Mouse (Mus musculus) T-cell, adult 2 months (primary cell): Measurements from ENCODE around the gene Ugt1a10.
A peak's percentile ranks its signal among the peaks of the same experiment; 100 is the strongest.
"Not testable (repeated sequence)": the region's sequence is repeated elsewhere in the genome, so short reads cannot be mapped to it uniquely, and the experiment has no call there.

Experiments
- DNase-seq: peaks from one replicate; pipeline ENCODE4 v3.0.0; 2022; ENCODE audit warnings: low spot score

Ugt1a10 gene

DNA sequence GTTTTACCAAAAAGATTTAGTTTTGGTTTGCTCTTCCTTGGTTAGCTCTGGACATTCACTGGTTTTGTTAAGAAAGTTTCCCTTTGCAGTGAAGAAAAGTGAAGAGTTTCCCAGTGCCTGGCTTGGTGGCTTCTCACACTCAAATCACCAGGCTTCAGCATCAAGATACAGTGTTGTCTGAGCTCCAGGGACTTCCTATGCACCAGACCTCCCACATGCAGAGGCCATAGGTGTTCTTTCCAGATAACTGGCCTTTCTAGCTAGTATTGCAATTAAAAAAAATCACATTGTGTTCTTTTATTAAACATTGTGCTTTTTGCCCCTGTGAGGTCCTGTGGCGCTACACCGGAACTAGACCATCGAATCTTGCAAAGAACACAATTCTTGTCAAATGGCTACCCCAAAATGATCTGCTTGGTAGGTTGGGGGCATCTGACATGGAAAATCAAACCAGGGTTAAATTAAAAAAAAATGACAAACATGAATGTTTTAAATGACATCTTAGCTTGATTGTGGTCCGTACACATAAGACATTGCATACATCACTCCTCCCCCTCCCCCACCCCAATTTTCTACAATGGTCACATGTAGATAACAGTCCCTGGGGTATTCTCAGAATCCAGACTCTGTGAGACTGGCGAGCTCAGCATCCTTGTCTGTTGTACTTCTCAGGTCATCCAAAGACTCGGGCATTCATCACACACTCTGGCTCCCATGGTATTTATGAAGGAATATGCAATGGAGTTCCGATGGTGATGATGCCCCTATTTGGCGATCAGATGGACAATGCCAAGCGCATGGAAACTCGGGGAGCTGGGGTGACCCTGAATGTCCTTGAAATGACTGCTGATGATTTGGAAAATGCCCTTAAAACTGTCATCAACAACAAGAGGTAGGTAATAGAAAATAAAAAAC lies 160.5 kb downstream of the Ugt1a10 start:
- DNase-seq, result no peak

DNA sequence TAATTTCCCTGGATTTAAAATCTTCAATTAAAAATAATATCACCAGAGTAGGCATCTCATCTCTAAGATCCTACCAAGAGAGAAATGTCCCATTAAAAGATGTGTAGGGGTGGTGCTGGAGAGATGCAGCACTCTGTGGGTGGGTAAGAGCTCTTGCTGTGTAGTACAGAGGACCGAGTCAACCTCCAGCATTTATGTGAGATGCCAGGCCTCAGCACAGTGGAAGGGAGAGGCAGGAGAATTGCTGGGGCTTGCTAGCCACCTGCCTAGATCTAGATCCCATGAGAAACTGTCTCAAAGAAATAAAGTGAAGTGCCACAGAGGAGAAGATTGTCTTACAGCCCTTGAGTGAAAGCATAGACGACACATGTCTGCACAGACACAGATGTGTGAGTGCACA lies 161.4 kb downstream of the Ugt1a10 start:
- DNase-seq, result no peak

DNA sequence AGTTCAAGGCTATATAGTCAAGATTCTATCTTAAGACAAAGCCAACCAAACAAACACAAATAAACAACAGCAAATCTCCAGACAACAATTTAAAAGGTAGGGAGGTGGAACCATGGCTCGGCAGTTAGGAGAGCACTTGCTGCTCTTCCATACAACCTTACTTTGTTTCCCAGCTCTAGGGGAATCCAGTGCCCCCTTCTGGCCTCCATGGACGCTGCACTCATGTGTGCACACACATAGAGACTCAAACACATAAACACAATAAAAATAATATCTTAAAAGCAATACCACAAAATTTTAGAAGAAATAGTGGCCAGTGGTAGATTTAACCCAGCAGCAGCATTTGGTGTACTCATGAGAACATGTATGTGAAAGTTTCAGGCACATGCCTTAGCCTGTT lies 162.0 kb downstream of the Ugt1a10 start:
- no peak for DNase-seq

DNA sequence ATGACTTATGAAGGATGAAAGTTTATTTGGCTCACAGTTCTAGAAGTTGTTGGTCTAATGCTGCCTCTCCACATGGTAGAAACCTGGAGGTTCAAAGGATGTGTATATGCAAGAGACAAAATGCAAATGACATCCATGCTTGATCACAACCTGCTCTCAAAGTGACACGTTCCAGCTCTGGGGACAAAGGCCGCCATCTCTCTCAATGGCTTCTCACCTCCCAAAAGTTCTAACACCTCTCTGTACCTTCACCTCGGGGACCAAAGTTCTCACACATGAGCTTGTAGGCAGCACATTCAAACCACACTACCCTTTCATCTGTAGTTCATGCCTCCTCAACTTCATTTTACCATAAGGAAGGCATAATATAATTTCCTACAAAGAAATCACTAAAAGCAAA lies 162.4 kb downstream of the Ugt1a10 start:
- no peak for DNase-seq

DNA sequence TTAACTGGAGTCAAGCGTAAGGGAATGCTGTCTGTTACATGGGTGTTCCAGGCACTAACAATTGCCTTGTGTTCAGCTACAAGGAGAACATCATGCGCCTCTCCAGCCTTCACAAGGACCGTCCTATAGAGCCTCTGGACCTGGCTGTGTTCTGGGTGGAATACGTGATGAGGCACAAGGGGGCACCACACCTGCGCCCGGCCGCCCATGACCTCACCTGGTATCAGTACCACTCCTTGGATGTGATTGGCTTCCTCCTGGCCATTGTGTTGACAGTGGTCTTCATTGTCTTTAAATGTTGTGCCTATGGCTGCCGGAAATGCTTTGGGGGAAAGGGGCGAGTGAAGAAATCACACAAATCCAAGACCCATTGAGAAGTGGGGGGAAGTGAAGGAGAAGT lies 162.9 kb downstream of the Ugt1a10 start:
- DNase-seq, result no peak

DNA sequence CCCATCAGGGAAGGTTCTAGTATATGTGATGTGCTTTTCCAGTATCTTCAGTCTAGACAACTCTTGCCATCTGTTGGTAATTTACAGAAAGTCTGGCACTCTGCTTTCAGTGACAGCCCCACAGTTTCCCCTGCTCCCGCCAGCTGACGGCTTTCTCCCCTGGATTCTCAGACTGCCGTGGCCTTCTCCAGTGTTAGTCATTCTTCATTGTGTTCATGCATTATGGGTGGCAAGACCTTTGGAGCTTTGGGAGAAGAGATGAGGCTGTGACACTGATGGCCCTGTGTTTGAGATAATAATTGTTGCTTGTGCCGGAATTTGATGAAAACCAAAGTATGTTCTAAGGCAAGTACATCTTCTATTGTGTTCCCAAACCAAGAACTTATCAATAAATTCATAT lies 163.4 kb downstream of the Ugt1a10 start:
- no peak for DNase-seq

DNA sequence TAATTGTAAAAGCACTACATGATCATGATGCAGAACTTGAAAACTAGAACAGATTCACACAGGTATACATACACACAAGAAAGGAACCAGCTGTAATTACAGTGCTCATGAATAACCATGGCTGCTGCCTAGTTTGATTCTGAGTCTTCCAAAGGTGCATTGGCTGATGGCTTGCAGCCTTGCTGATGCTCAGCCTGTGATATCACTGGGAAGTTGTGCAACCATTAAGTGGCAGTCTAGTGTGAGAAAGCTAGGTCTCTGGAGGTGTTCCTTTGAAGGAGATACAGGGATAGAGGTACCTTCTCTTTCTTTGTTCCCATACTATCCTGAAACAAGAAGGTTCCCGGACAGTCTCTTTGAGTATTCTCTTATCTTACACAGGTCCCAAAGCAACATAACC lies 163.9 kb downstream of the Ugt1a10 start:
- DNase-seq, result no peak

DNA sequence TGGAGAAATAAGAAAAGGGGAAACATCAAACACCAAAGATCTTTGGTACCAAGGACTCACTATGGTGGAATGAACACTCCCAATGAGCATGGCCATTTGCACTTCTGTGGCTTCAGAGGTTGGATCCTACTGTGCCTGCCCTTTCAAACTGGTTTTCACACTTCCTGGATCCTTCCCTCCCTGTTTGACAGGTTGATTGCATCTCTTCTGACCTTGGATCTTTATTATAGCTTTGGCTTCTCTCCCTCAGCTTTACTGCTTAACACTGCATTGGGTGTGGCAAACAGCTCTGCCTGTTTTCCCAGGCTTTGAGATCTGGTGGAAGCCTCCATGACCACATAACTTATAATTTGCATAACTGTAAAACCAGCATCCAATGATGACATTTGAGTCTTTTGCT lies 165.1 kb downstream of the Ugt1a10 start:
- no peak for DNase-seq

DNA sequence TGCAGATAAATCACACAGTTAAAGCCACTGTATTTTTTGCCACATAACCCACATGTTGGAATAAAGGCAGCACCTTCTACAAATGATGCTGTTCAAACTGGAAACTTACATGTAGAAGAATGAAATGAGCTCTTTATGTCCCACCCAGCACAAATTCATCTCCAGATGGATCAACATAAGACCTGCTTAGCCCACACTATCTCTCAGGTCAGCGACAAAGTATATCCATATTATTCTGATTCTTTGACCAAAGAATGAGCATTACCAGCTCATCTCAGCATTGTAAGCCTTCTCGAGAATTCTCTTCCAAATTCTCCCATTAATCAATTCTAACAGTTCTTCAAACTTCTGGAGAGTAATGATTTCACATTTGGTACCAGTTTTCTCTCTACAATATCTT lies 167.0 kb downstream of the Ugt1a10 start:
- no peak for DNase-seq

DNA sequence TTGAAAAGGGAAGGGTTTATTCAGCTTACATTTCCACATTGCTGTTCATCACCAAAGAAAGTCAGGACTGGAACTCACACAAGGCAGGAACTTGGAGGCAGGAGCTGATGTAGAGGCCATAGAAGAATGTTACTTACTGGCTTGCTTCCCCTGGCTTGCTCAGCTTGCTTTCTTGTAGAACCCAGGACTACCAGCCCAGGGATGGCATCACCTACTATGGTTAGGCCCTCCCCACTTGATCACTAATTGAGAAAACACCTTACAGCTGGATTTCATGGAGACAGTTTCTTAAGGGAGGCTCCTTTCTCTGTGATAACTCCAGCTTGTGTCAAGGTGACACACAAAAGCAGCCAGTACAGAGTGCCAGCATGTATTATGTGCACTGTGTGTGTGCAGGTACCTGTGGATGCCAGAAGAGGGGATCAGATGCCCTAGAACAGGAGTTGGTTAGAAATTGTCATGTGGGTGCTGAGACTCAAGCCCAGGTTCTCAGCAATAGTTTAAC lies 167.9 kb downstream of the Ugt1a10 start:
- DNase-seq, result not testable (repeated sequence)

DNA sequence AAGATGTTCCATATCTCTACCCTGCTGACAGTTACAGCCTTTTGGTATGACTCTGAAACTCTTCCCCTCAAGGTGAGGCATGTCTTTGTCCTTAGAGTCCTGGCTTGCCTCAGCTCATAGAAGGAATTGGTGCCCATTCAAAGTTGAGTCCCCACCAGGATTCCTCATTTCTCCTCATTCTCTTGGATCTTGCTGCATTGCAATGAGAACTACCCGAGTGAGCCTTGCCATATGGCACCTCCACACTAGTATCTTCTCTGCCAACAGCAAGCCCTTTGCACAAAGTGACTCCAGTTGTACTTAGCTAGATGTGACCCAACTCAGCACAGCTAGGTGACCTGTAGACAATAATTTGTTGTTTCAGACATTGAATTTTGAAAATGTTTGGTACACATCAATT lies 168.4 kb downstream of the Ugt1a10 start:
- DNase-seq, result no peak

DNA sequence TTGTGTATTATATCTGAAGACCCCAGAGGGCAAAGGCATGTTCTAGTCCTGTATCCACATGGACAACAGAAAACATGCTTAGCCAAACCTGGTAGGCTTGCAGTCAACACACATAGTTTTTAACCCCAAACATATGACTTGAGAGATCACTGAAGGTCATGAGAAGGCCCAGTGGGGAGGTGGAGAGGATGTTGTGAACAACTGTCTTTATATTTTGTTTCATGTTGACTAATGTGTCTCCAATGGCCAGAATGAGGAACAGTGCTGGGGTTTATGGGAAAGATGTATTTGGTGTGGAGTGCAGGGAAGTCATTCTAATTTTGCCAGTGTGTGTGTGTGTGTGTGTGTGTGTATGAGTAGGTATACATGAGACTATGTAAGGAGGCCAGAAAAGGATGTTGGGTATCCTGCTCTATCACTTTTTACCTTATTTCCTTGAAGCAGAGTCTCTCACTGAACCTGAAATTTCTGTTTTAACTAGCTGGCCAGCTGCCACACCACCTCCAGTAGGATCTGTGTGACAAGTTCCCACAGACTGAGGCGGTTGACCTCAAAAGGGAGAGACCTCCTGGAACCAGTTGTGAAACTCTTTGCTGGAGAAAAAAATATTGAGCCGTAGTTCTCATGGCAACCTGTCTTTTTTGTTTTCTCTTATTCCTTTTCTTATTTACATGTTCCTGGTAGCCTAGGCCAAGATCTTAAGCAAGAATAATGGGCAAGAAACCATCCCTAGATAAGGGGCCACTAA lies 169.0 kb downstream of the Ugt1a10 start:
- no peak for DNase-seq

DNA sequence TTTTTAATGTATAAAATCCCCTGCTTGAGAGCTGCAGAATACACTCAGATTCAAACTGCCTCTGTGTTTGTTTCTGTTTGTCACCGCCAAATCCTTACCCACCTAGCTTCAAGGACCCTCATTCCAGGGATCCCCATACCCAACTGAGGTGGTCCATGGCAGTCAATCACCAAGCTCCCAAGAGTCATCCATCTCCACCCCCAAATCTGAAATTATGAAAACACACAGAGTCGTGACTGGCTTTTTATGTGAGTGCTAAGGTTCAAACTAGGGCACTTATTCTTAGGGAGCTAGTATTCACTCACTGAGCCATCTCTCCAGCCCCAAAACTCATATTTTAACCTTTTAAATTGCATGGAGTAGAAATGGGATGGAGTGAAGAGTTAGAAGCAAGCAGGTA lies 170.1 kb downstream of the Ugt1a10 start:
- not testable (repeated sequence) for DNase-seq

DNA sequence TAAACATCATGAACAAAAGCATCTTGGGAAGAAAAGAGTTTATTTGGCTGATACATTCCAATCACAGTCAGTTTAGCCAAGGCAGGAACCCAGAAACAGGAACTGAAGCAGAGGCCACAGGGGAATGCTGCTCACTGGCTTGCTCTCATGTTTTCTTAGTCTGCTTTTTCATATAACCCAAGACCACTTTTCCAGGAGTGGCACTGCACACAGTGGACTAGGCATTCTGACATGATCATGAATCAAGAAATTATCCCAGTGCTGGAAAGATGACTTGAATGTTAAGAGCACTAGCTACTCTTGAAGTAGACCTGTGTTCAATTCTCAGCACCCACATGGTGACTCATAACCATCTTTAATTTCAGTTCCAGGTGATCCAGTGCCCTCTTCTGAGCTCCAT lies 170.6 kb downstream of the Ugt1a10 start:
- DNase-seq, result peak; percentile 0

DNA sequence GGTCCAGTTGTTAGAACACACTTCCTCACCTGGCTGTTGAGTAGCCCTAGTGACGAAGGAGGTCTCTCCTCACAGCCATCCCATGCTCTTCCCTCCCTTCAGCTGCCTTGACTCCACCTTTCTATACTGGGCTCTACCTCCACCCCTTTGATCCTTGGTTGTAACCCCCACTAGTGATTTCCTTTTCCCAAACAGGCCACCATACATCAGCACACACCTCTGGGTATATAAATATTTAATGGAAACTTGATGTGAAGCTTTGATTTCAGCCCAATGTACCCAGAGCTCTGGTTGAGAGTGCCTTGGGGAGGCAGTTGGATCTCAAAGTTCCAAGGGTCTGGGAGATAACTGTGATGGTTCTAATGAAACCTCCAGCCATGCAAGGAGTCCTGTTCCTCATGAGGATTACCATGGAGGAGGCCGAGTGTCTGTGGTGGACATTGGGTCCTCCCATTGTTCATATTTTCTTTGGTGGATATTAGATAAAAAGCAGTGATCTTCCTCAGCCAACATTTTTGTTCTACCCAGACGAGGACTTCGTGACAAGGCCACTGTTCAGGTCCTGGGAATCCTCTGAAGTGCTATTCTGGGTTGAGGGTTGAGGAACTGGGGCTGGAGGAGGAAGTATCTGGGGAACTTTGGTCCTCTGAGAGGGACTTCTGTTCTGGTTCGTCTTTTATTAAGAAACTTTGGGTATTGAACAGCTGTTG lies 171.6 kb downstream of the Ugt1a10 start, which contains the start of gene Mroh2a:
TSS of gene Mroh2a (plus strand) at position 317 of the 710 bp plus-strand sequence.
- DNase-seq, result no peak

DNA sequence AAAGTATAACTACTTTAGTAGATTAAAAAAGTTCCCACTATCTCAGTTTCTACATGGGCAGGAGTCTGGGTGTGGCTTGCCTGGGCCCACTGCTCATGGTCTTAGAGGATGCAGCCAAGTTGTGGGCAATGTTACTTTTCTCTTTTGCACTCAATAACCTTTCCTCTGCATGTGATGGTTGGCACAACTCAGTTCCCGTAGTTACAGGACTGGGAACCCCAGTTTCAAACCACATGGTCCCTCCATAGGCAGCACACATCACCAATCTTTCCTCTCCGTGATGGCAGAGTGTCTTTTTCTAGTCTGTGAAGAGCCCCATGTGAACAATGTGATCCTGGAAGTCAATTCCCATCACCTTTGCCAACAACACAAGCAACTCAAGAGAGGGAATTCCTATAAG lies 172.3 kb downstream of the Ugt1a10 start:
- peak; percentile 9 for DNase-seq

DNA sequence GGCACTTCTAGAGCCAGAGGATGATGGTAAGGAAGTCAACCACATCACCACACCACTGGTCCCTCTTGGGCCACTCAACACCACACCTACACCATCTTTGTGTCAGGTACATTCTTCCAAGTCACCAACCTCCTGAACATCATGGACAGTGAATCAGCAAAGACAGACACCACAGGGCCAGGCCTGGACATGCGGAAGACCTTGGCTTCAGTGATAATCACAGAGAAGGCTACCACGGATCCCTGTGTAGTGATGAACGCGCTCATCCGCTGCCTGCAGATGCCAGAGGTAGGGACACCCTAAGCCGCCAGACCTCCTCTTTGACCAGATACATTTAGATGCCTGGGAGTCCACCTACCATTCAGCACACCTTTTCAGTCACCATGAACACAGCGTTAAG lies 172.9 kb downstream of the Ugt1a10 start:
- DNase-seq, result peak; percentile 6

DNA sequence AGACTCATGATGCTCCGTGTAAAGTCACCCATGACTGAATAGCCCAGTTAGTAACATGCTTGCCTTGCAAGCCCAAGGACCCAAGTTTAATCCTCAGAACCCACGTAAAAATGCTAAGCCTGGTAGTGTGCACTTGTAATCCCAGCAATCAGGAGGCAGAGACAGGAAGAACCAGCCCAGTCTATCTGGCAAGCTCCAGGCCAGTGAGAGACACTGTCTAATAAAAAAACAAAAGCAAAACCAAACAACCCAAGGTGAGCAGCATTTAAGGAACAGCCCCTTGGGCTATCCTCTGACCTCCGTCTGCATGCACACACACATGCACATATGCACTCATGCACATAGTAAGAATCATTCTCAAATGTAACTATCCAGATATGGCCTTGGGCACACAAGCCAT lies 174.4 kb downstream of the Ugt1a10 start:
- no peak for DNase-seq

DNA sequence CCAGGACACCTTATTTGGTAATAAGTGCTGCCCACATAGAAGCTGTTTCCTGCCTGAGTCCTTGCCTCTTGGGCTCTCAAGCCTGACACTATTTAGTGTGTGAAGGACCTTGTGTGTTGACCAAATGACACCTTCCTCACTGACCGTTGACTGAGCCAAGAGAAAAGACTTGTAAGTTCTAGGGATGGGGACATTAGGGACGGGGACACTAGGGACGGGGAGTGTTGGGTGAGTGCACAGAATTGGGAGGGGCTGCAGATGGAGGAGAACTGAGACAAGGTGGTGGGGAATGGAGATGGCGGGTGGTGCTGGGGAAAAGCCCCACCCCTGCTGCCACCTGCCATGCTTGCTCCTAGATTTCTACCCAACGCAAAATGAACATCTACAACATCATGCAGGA lies 174.8 kb downstream of the Ugt1a10 start:
- DNase-seq, result no peak

DNA sequence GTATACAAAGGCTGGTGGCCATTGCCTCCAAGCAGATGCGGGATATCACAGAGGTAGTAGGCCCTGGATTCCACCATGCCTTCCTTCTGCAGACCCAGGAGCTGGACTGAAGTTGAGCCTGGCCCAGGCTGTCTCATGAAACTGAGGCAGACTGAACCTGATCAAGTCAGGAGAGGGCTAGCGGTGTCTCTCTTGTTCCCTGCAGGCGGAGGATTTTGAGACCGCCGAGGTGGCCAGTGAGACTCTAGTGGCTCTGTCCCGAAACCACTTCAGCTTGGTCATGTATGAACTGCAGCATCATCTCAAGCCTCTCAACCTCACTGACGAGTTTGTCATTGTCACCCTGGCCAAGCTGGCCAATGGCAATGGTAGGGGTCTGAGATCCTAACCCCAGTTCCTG lies 175.2 kb downstream of the Ugt1a10 start:
- no peak for DNase-seq

DNA sequence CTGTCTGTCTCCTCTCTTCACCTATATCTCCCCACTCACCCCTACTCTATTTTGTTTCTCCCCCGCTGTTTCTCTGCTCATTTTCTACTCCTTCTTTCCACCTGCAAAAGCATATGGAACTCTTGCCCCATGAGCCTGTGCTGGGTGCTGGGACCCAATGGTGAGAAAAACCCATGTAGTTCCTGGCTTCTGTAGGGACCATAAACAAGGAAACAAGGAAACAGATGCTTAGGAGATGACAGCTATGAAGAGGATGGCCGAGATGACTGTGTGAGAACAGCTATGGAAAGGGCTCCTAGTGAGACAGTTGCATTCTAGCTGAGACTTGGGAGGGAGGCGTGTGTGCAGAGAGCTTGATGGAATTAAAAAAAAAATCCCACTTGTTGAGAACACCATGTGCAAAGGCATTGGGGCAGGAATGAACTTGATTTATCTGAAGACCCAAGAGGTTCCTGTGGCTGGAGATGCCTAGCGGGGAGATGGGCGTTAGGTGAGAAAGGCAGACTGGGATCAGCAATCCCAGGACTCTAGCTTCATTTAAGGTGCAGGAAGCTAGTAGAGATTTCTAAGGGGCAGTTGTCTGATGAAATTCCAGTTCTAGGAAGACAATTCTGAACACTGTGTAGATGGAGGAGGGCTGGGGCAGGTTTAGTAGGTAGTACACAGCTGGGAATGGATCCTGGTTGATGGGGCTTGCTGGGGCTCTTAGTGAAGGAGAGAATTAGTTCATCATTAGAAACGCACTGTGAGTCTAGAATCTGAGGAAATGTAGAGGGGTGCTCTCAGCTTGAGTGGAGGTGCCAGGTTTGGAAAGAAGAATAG lies 176.0 kb downstream of the Ugt1a10 start:
- DNase-seq, result no peak
